Mouse (Mus musculus) megakaryocyte, adult 5-6 weeks (primary cell): ENCODE measurements around the gene Angel1. TPM values are rescaled to one million over a fixed set of nuclear protein-coding genes. Genes with fewer than 3 reads are reported as not detected.
A peak's percentile ranks its signal among the peaks of the same experiment; 100 is the strongest.

ENCODE experiments used
- ATAC-seq: 2 replicates; pipeline ENCODE4 v1.8.0; 2016; ENCODE audit warnings: mild to moderate bottlenecking, inconsistent platforms; ENCODE audit not compliant: poor library complexity, severe bottlenecking
- total RNA-seq, 2 experiments: library from RNA; stranded (forward) in 1 of 2; stranded (reverse) in 1 of 2; fragments of 153-499, 151-499 nt in 1 of 2; fragments of 221-1000, 200-1000 nt in 1 of 2; gene quantifications; 2 replicates each; pipeline versions ENCODE4 v1.2.3 to v1.2.4; 2015 to 2017

Gene Angel1
- total RNA-seq (2015) (0.22 and 1.1 TPM in 2 replicates), total RNA-seq (2017) (0.37 and 0.66 TPM in 2 replicates)

GRCm38 (mm10) chr12:86726120-86726640 lies at the start of gene Angel1:
Gene Angel1, minus strand, starts transcription at chr12:86726460.
- ATAC-seq: peak; percentile 99

- ATAC-seq: no peak
These were observed 49.5 kb upstream of the Angel1 start for GRCm38 (mm10) chr12:86775561-86776280.

- no peak for ATAC-seq
These were observed 46.3 kb upstream of the Angel1 start for GRCm38 (mm10) chr12:86772551-86772950.

- ATAC-seq: peak; percentile 88
These were observed 45.7 kb upstream of the Angel1 start for GRCm38 (mm10) chr12:86771823-86772427.

- ATAC-seq: no peak
These were observed 44.7 kb upstream of the Angel1 start for GRCm38 (mm10) chr12:86770927-86771326.

- no peak for ATAC-seq
These were observed 44.0 kb upstream of the Angel1 start for GRCm38 (mm10) chr12:86770261-86770670.

- ATAC-seq: no peak
These were observed 43.6 kb upstream of the Angel1 start for GRCm38 (mm10) chr12:86769819-86770218.

- ATAC-seq: peak; percentile 78
These were observed 42.8 kb upstream of the Angel1 start for GRCm38 (mm10) chr12:86768986-86769580.

GRCm38 (mm10) chr12:86767868-86768631 lies 41.8 kb upstream of the Angel1 start:
- ATAC-seq: peak; percentile 59; the same call in 1 of the 2 replicates

- ATAC-seq: no peak
These were observed 40.2 kb upstream of the Angel1 start for GRCm38 (mm10) chr12:86766467-86766866.

- ATAC-seq: no peak
These were observed 37.8 kb upstream of the Angel1 start for GRCm38 (mm10) chr12:86764060-86764459.

GRCm38 (mm10) chr12:86761036-86761435 lies 34.8 kb upstream of the Angel1 start:
- no peak for ATAC-seq

GRCm38 (mm10) chr12:86734319-86734810 lies 8.1 kb upstream of the Angel1 start, which contains the start of gene Lrrc74a:
Gene Lrrc74a, plus strand, starts transcription at chr12:86734369.
- no peak for ATAC-seq

- ATAC-seq: no peak
These were observed 554 bp downstream of the Angel1 start for GRCm38 (mm10) chr12:86725706-86726105.

GRCm38 (mm10) chr12:86724300-86724699 lies 2.0 kb downstream of the Angel1 start:
- no peak for ATAC-seq

GRCm38 (mm10) chr12:86721453-86721852 lies 4.8 kb downstream of the Angel1 start:
- ATAC-seq: no peak

- ATAC-seq: no peak
These were observed 6.2 kb downstream of the Angel1 start for GRCm38 (mm10) chr12:86719961-86720639.

- ATAC-seq: no peak
These were observed 9.3 kb downstream of the Angel1 start for GRCm38 (mm10) chr12:86716962-86717361.

GRCm38 (mm10) chr12:86715401-86715800 lies 10.9 kb downstream of the Angel1 start:
- no peak for ATAC-seq

GRCm38 (mm10) chr12:86714026-86714425 lies 12.2 kb downstream of the Angel1 start:
- peak; percentile 85 for ATAC-seq
